Mouse (Mus musculus) stomach, postnatal 0 days (tissue): ENCODE measurements around the gene Fcor.

Experiments
- CTCF ChIP-seq: IDR thresholded peaks from 2 replicates; pipeline ENCODE4 v1.5.1; 2016; ENCODE audit warnings: antibody characterized with exemption, low read depth, mild to moderate bottlenecking, moderate library complexity
- EP300 ChIP-seq: optimal IDR thresholded peaks from 2 replicates; pipeline ENCODE3; 2016; ENCODE audit warnings: antibody characterized with exemption

DNA sequence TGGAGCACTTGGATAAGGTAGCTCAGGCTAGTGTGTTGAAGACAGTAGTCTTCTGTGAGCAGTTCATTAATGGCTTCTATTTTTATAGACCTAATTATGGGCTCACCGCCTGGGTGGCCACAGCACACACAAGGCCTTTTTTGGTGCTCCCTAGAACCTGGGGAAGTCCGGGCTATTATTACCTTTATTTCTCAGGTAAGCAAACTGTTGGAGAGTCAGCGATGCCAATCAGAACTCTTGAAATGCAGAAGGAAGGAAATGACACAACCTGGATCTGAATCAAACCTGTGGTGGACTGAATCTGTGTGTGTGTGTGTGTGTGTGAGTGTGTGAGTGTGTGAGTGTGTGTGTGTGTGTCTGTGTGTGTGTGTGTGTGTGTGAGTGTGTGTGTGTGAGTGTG is 22.0 kb upstream of the Fcor start, which contains the start of gene Fcer2a:
- TF ChIP-seq CTCF = no peak
- no peak for TF ChIP-seq EP300
